Mouse (Mus musculus) ES-E14 (cell line): ENCODE measurements at regions not wholly inside any gene's neighbourhood (a gene's known extent, or its start where the extent isn't known, plus 50 kb on each side); places are given as distances from the start of the nearest gene placed in this dataset.
"Not testable (repeated sequence)": the region's sequence is repeated elsewhere in the genome, so short reads cannot be mapped to it uniquely, and the experiment has no call there.

Experiments
- DNase-seq: peaks from one replicate; pipeline ENCODE4 v3.0.0-alpha.2; 2013; ENCODE audit warnings: low read depth, low spot score
- H3K27ac ChIP-seq: 2 replicates; pipeline ENCODE4 v1.5.1; 2012; ENCODE audit warnings: low read depth, mild to moderate bottlenecking, low read length, moderate library complexity, mixed read lengths; ENCODE audit not compliant: poor library complexity, insufficient read depth, severe bottlenecking
- H3K36me3 ChIP-seq: 2 replicates; pipeline ENCODE4 v1.6.1; 2012; ENCODE audit warnings: mild to moderate bottlenecking, low read length, moderate library complexity, mixed read lengths; ENCODE audit not compliant: control insufficient read depth, poor library complexity, insufficient read depth, severe bottlenecking
- H3K4me1 ChIP-seq, 2 experiments: fragments of 150-350 bp in 1 of 2; sonication (generic) in 1 of 2; 2 replicates each; pipeline ENCODE4 v1.6.1; 2012; ENCODE audit warnings: low read length in 2 of 2, mild to moderate bottlenecking in 1 of 2, mixed read lengths in 1 of 2; ENCODE audit not compliant: control insufficient read depth in 2 of 2, insufficient read depth in 2 of 2, poor library complexity in 1 of 2
- H3K4me3 ChIP-seq, 2 experiments: fragments of 150-350 bp in 1 of 2; sonication (generic) in 1 of 2; 2 replicates each; pipeline ENCODE4 v1.5.1; 2012; ENCODE audit warnings: low read length in 2 of 2, low read depth in 1 of 2, mild to moderate bottlenecking in 1 of 2, mixed read lengths in 1 of 2; ENCODE audit not compliant: insufficient read depth in 1 of 2, poor library complexity in 1 of 2, severe bottlenecking in 1 of 2
- H3K9ac ChIP-seq: 2 replicates; pipeline ENCODE4 v1.6.1; 2012; ENCODE audit warnings: low read depth, mild to moderate bottlenecking, low read length, mixed read lengths; ENCODE audit not compliant: poor library complexity, insufficient read depth, severe bottlenecking
- H3K9me3 ChIP-seq: fragments of 150-350 bp; sonication (generic); 2 replicates; pipeline ENCODE4 v1.6.1; 2012; ENCODE audit warnings: low read depth, mild to moderate bottlenecking, low read length; ENCODE audit not compliant: control insufficient read depth, insufficient read depth
- CHD2 ChIP-seq: IDR thresholded peaks from 2 replicates; pipeline ENCODE4 v1.6.1; 2014; ENCODE audit warnings: mild to moderate bottlenecking, low read depth, low read length, inconsistent platforms
- HCFC1 ChIP-seq: IDR thresholded peaks from 2 replicates; pipeline ENCODE4 v1.6.1; 2012; ENCODE audit warnings: low read length, inconsistent platforms, borderline replicate concordance; ENCODE audit not compliant: insufficient read depth
- MAFK ChIP-seq: IDR thresholded peaks from 2 replicates; pipeline ENCODE4 v1.6.1; 2014; ENCODE audit warnings: mild to moderate bottlenecking, low read depth, low read length, inconsistent platforms; ENCODE audit not compliant: insufficient read depth
- ZC3H11A ChIP-seq: IDR thresholded peaks from 2 replicates; pipeline ENCODE4 v1.6.1; 2012; ENCODE audit warnings: low read depth, mild to moderate bottlenecking, inconsistent platforms, low read length, borderline replicate concordance
- ZNF384 ChIP-seq: IDR thresholded peaks from 2 replicates; pipeline ENCODE4 v1.6.1; 2012; ENCODE audit warnings: low read depth, low read length, inconsistent platforms
- in situ Hi-C, 2 experiments: fragments of 600-800 bp; cut with MboI; formaldehyde crosslinking; loops; one replicate each; pipeline ENCODE4 v1.15.1; 2025; ENCODE audit warnings: low sequenced_read_pairs in 2 of 2, inconsistent platforms in 1 of 2; ENCODE audit not compliant: unreplicated experiment in 2 of 2

- Histone ChIP-seq H3K4me3 (no peak overlapping the region), H3K9ac (no peak overlapping the region), H3K9me3 (no peaks in the 10 kb centered on the region), H3K27ac (no peak overlapping the region), H3K4me1 (no peaks in the 10 kb centered on the region), H3K36me3 (no peaks in the 10 kb centered on the region)
- no peak for TF ChIP-seq HCFC1
- TF ChIP-seq MAFK = no peak
- no peak for TF ChIP-seq CHD2
- no peak for TF ChIP-seq ZC3H11A
- no peak for TF ChIP-seq ZNF384
- in situ Hi-C loops = no loop called here
- no peak for DNase-seq
Measured at GRCm38 (mm10) chr15:14137402-14137801, 963.9 kb upstream of the Cdh6 start.

- in situ Hi-C loops = no loop called here
- TF ChIP-seq ZC3H11A = no peak
- no peak for TF ChIP-seq CHD2
- TF ChIP-seq MAFK = no peak
- no peak for TF ChIP-seq ZNF384
- no peak for TF ChIP-seq HCFC1
- H3K27ac ChIP-seq = peak overlapping the region; percentile 71
Measured at GRCm38 (mm10) chr15:14123829-14124228, 950.4 kb upstream of the Cdh6 start.

GRCm38 (mm10) chr15:14118321-14118720 lies 944.8 kb upstream of the Cdh6 start:
- H3K36me3 ChIP-seq, H3K4me3 ChIP-seq, H3K27ac ChIP-seq, H3K9me3 ChIP-seq, H3K4me1 ChIP-seq, H3K9ac ChIP-seq, in situ Hi-C loops: not testable (repeated sequence)
- peak; percentile 39 for DNase-seq

More at GRCm38 (mm10) chr15:14123829-14124228, 950.4 kb upstream of the Cdh6 start:
- no peak for DNase-seq
- no peak overlapping the region for H3K4me3 ChIP-seq
- H3K36me3 ChIP-seq = no peaks in the 10 kb centered on the region; the same call in 1 of the 2 replicates
- H3K9ac ChIP-seq = no peak overlapping the region
- peaks cover 8% of the 10 kb centered on the region for H3K9me3 ChIP-seq
- H3K4me1 ChIP-seq = no peaks in the 10 kb centered on the region

- in situ Hi-C loops = no loop called here
Measured at GRCm38 (mm10) chr15:14101757-14102156, 928.3 kb upstream of the Cdh6 start.

GRCm38 (mm10) chr15:14051872-14052271 lies 878.4 kb upstream of the Cdh6 start:
- no peak overlapping the region for H3K27ac ChIP-seq
- no peak overlapping the region for H3K4me3 ChIP-seq
- peak; percentile 16 for DNase-seq
- H3K4me1 ChIP-seq = no peaks in the 10 kb centered on the region
- H3K36me3 ChIP-seq = no peaks in the 10 kb centered on the region
- in situ Hi-C loops = no loop called here
- no peaks in the 10 kb centered on the region for H3K9me3 ChIP-seq
- H3K9ac ChIP-seq = no peak overlapping the region
- no peak for TF ChIP-seq ZNF384
- TF ChIP-seq ZC3H11A = peak; percentile 49; the same call in 1 of the 2 replicates

More at GRCm38 (mm10) chr15:14101757-14102156, 928.3 kb upstream of the Cdh6 start:
- Histone ChIP-seq H3K27ac (no peak overlapping the region), H3K4me1 (no peaks in the 10 kb centered on the region), H3K9ac (no peak overlapping the region), H3K9me3 (no peaks in the 10 kb centered on the region), H3K4me3 (no peak overlapping the region), H3K36me3 (no peaks in the 10 kb centered on the region)
- no peak for DNase-seq
- no peak for TF ChIP-seq CHD2
- TF ChIP-seq ZC3H11A = no peak
- no peak for TF ChIP-seq ZNF384
- no peak for TF ChIP-seq MAFK
